Mouse (Mus musculus) embryonic facial prominence, embryonic 14.5 days (tissue): Measurements from ENCODE around the gene Ppp1r9a. TPM values are rescaled to one million over a fixed set of nuclear protein-coding genes. Genes with fewer than 3 reads are reported as not detected.

Experiments
- ATAC-seq: fragments of 200-750 bp; cut with Nextera tagmentation; 2 replicates; pipeline ENCODE4 v1.8.0; 2017; ENCODE audit warnings: low read depth, moderate number of reproducible peaks, moderate TSS enrichment
- DNase-seq: peaks from one replicate; pipeline ENCODE4 v3.0.0-alpha.2; 2015; ENCODE audit warnings: low spot score
- H3K27ac ChIP-seq: fragments of 300-500 bp; sonication (generic); replicated peaks from 2 replicates; pipeline ENCODE4 v1.5.1; 2014; ENCODE audit warnings: low read depth, mild to moderate bottlenecking, low read length, moderate library complexity
- H3K27me3 ChIP-seq: fragments of 300-500 bp; sonication (generic); replicated peaks from 2 replicates; pipeline ENCODE4 v1.6.1; 2014; ENCODE audit warnings: low read length; ENCODE audit not compliant: control insufficient read depth, insufficient read depth
- H3K36me3 ChIP-seq: fragments of 300-500 bp; sonication (generic); 2 replicates; pipeline ENCODE4 v1.6.1; 2014; ENCODE audit warnings: low read length, mixed read lengths; ENCODE audit not compliant: control insufficient read depth, insufficient read depth
- H3K4me1 ChIP-seq: fragments of 300-500 bp; sonication (generic); 2 replicates; pipeline ENCODE4 v1.6.1; 2014; ENCODE audit warnings: antibody characterized with exemption, low read length; ENCODE audit not compliant: control insufficient read depth, insufficient read depth
- H3K4me2 ChIP-seq: fragments of 300-500 bp; sonication (generic); 2 replicates; pipeline ENCODE4 v1.6.1; 2014; ENCODE audit warnings: low read depth, mild to moderate bottlenecking, low read length, moderate library complexity, mixed read lengths
- H3K4me3 ChIP-seq: fragments of 300-500 bp; sonication (generic); 2 replicates; pipeline ENCODE4 v1.5.1; 2014; ENCODE audit warnings: low read depth, mild to moderate bottlenecking, low read length
- H3K9ac ChIP-seq: fragments of 300-500 bp; sonication (generic); 2 replicates; pipeline ENCODE4 v1.6.1; 2014; ENCODE audit warnings: low read depth, mild to moderate bottlenecking, low read length, moderate library complexity, mixed read lengths
- H3K9me3 ChIP-seq: fragments of 300-500 bp; sonication (generic); 2 replicates; pipeline ENCODE4 v1.6.1; 2016; ENCODE audit warnings: low read length; ENCODE audit not compliant: control insufficient read depth
- WGBS: fragments of 180-500 bp; shearing (Covaris S2); extraction: QIAGEN DNeasy Blood & Tissue Kit; methylation state at CpG from one replicate; pipeline ENCODE4 v1.1.7; 2014; 5-methylcytosine and 5-hydroxymethylcytosine counted together
- polyA plus RNA-seq: library from polyadenylated mRNA; unstranded; fragments of >200 nt; fragmentation: Nextera tagmentation; extraction: Ambion mirVana; gene quantifications from 2 replicates; pipeline ENCODE4 v1.2.1, GENCODE M21; 2014

Gene Ppp1r9a
- polyA plus RNA-seq, 1 experiment from 2014 or later, result 17.1 TPM

- DNase-seq (peak; percentile 8), ATAC-seq (no peak)
- Histone ChIP-seq H3K27me3 (no peaks in the 10 kb centered on the region), H3K4me2 (no peak overlapping the region), H3K9me3 (no peaks in the 10 kb centered on the region), H3K4me3 (no peak overlapping the region), H3K9ac (no peak overlapping the region), H3K36me3 (no peaks in the 10 kb centered on the region), H3K27ac (no peak overlapping the region), H3K4me1 (no peaks in the 10 kb centered on the region)
- 47% methylated on average over 2 of the region's 2 CpGs for WGBS
Measured at GRCm38 (mm10) chr6:5052309-5052708, 149.6 kb downstream of the Ppp1r9a start.

DNA sequence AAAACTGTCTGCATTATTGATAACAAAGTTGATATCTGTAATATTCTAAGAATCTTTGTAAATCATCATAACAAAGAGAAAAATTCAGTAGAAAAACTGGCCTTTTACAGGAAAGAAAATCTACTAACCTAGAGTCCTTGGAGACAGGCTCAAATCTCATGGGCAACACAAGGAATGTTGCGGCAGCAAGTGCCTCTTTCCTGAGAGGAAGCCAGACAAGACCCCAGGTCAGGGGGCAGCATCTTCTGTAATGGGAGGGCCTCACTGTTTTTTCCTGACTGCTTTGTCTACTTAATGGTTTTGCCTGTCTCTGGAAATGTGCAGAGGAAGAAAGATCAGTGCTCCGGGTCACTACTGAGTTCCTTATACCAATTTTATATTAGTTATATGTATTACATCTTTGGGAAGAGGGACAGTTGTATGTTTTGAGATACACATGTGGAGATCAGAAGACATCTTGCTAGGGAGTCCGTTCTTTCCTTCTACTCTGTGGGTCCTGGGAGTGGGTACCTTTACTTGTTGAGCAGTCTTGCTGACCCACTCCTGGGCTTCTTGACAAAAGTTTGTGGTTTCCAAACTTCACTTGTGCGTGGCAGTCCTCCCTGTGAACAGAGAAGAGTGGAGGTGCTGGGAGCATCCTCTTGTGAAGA is 151.9 kb downstream of the Ppp1r9a start:
- H3K4me2 ChIP-seq, result no peak overlapping the region
- ATAC-seq, result no peak
- WGBS, result 67% methylated on average over 4 of the region's 4 CpGs
- no peak overlapping the region for H3K27ac ChIP-seq
- no peak overlapping the region for H3K9ac ChIP-seq
- no peak overlapping the region for H3K4me3 ChIP-seq
- H3K36me3 ChIP-seq, result no peaks in the 10 kb centered on the region
- H3K4me1 ChIP-seq, result no peaks in the 10 kb centered on the region
- DNase-seq, result no peak
- no peaks in the 10 kb centered on the region for H3K9me3 ChIP-seq
- no peaks in the 10 kb centered on the region for H3K27me3 ChIP-seq

GRCm38 (mm10) chr6:5074736-5075135 is 172.0 kb downstream of the Ppp1r9a start:
- Histone ChIP-seq H3K27me3 (no peaks in the 10 kb centered on the region), H3K9ac (no peak overlapping the region), H3K4me1 (no peaks in the 10 kb centered on the region), H3K27ac (no peak overlapping the region), H3K36me3 (no peaks in the 10 kb centered on the region), H3K4me2 (no peak overlapping the region), H3K9me3 (no peaks in the 10 kb centered on the region), H3K4me3 (no peak overlapping the region)
- peak; percentile 63 for DNase-seq
- 49% methylated on average over 3 of the region's 3 CpGs for WGBS
- ATAC-seq, result no peak; the same call in 1 of the 2 replicates

GRCm38 (mm10) chr6:5075680-5076079 is 173.0 kb downstream of the Ppp1r9a start:
- Histone ChIP-seq H3K36me3 (no peaks in the 10 kb centered on the region), H3K9ac (no peak overlapping the region), H3K9me3 (no peaks in the 10 kb centered on the region), H3K4me1 (peaks cover 6% of the 10 kb centered on the region; the same call in 1 of the 2 replicates), H3K27ac (no peak overlapping the region), H3K4me2 (no peak overlapping the region), H3K27me3 (no peaks in the 10 kb centered on the region), H3K4me3 (no peak overlapping the region)
- ATAC-seq, result no peak
- 73% methylated on average over 7 of the region's 7 CpGs for WGBS
- no peak for DNase-seq

- H3K9me3 ChIP-seq, result no peaks in the 10 kb centered on the region
- peak; percentile 75 for DNase-seq
- H3K4me2 ChIP-seq, result no peak overlapping the region
- H3K9ac ChIP-seq, result no peak overlapping the region
- H3K27me3 ChIP-seq, result no peaks in the 10 kb centered on the region
- H3K4me3 ChIP-seq, result no peak overlapping the region
- H3K27ac ChIP-seq, result no peak overlapping the region
- H3K36me3 ChIP-seq, result no peaks in the 10 kb centered on the region
- peaks cover 20% of the 10 kb centered on the region for H3K4me1 ChIP-seq
- WGBS, result 42% methylated on average over 2 of the region's 2 CpGs
- ATAC-seq, result peak; percentile 72; the same call in 1 of the 2 replicates
Measured at GRCm38 (mm10) chr6:5078009-5078408, 175.3 kb downstream of the Ppp1r9a start.

GRCm38 (mm10) chr6:5079108-5079507 is 176.4 kb downstream of the Ppp1r9a start:
- H3K9me3 ChIP-seq, result no peaks in the 10 kb centered on the region
- no peak overlapping the region for H3K27ac ChIP-seq
- no peak overlapping the region for H3K4me3 ChIP-seq
- no peak overlapping the region for H3K9ac ChIP-seq
- WGBS, result 81% methylated on average over 1 of the region's 1 CpGs
- H3K27me3 ChIP-seq, result no peaks in the 10 kb centered on the region
- H3K4me2 ChIP-seq, result no peak overlapping the region
- no peak for ATAC-seq
- no peak for DNase-seq
- H3K36me3 ChIP-seq, result no peaks in the 10 kb centered on the region
- peaks cover 20% of the 10 kb centered on the region for H3K4me1 ChIP-seq

GRCm38 (mm10) chr6:5080094-5080493 is 177.4 kb downstream of the Ppp1r9a start:
- Histone ChIP-seq H3K27me3 (no peaks in the 10 kb centered on the region), H3K36me3 (no peaks in the 10 kb centered on the region), H3K4me3 (no peak overlapping the region), H3K9ac (no peak overlapping the region), H3K4me1 (peaks cover 20% of the 10 kb centered on the region), H3K9me3 (no peaks in the 10 kb centered on the region), H3K4me2 (no peak overlapping the region), H3K27ac (peak overlapping the region; percentile 69; the same call in 1 of the 2 replicates)
- ATAC-seq (no peak), DNase-seq (no peak)
- 73% methylated on average over 5 of the region's 5 CpGs for WGBS

DNA sequence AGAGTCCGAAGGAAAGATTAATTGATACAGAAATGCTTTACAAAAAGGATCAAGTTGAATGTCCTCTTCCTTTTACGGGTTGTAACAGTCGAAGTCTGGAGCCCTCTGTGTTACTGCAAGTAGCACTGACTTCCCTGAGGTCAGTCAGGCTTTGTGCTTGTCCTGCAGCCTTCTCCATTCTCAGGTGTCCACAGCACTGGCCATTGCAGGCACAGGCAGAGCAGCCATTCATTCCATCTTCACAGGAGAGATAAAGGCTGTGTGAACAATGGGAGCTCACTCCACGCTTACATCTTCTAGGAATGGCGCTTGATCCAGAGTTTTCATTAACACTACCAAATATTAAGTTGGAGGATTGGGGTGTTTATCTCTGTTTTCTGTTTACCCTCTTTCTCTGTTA is 177.8 kb downstream of the Ppp1r9a start:
- H3K27me3 ChIP-seq, result no peaks in the 10 kb centered on the region
- H3K4me2 ChIP-seq, result no peak overlapping the region
- DNase-seq, result no peak
- H3K9ac ChIP-seq, result no peak overlapping the region
- H3K27ac ChIP-seq, result peak overlapping the region; percentile 69; the same call in 1 of the 2 replicates
- H3K36me3 ChIP-seq, result no peaks in the 10 kb centered on the region
- H3K9me3 ChIP-seq, result no peaks in the 10 kb centered on the region
- WGBS, result 66% methylated on average over 5 of the region's 5 CpGs
- ATAC-seq, result no peak
- peaks cover 20% of the 10 kb centered on the region for H3K4me1 ChIP-seq
- no peak overlapping the region for H3K4me3 ChIP-seq

DNA sequence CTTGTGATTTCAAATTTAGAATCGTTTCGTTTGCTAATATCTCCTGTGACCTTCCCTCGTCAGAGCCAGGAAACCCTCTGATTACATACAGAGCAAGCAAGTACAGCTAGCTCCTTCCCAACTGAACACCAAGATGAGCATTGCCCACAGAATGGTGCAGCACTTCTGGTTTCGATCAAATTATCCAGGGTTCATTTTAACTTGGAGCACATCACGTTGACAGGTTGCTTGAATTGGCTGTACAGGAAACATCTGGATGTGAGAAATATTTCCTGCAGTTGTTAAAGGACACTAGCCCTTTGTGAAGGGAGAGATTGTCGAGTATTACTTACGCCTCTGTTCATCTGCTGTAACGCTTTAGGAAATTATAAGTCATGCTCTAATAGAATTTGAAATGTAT is 178.4 kb downstream of the Ppp1r9a start:
- H3K4me2 ChIP-seq, result peak overlapping the region; percentile 25
- no peak overlapping the region for H3K4me3 ChIP-seq
- H3K36me3 ChIP-seq, result no peaks in the 10 kb centered on the region
- WGBS, result 15% methylated on average over 8 of the region's 8 CpGs
- peak overlapping the region; percentile 69 for H3K27ac ChIP-seq
- no peak overlapping the region for H3K9ac ChIP-seq
- ATAC-seq (peak; percentile 58; the same call in 1 of the 2 replicates), DNase-seq (peak; percentile 81)
- no peaks in the 10 kb centered on the region for H3K27me3 ChIP-seq
- peaks cover 20% of the 10 kb centered on the region for H3K4me1 ChIP-seq
- no peaks in the 10 kb centered on the region for H3K9me3 ChIP-seq
